Mouse (Mus musculus): ENCODE measurements around the gene F13a1.

DNA sequence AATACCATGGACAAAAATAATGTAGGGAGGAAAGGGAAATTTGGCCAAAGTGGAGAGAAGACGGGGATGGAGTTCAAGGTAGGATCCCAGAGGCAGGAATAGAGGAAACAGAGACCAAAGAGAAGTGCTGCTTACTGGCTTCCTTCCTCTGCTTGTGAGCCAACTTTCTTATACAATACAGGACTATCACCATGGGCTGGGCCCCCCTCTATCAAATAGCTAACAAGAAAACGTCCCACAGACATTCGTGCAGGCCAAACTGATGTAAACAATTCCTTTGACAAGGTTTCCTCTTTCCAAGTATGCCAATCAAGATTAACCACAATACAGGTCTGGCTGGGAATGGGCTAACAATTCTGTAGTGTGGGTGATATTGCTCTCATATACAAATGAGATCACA, 154.0 kb downstream of the F13a1 start:
- TF ChIP-seq CTCF (IDR thresholded peaks at IDR 0.05; ENCODE audit: borderline replicate concordance, control insufficient read depth, extremely low read depth, insufficient read depth, low read length, poor library complexity) (no peak), POLR2A (IDR thresholded peaks at IDR 0.05; ENCODE audit: control insufficient read depth, extremely low read depth, insufficient read depth, low read length, poor library complexity) (no peak)

Data from thymus, adult 2 months (tissue).